Mouse (Mus musculus): Measurements from ENCODE around the gene Ddx5.

- TF ChIP-seq CTCF (IDR thresholded peaks at IDR 0.05; ENCODE audit: borderline replicate concordance, extremely low read depth, insufficient read depth, insufficient read length), result no peak
- no peak for TF ChIP-seq POLR2A (IDR thresholded peaks at IDR 0.05; ENCODE audit: borderline replicate concordance, extremely low read depth, insufficient read depth, insufficient read length, poor library complexity, severe bottlenecking)
These were observed 11.6 kb downstream of the Ddx5 start for GRCm38 (mm10) chr11:106777395-106777794.
